Mouse (Mus musculus) layer of hippocampus, postnatal 25 days (tissue): ENCODE data around the gene Gm6482. TPM values are rescaled to one million over a fixed set of nuclear protein-coding genes. Genes with fewer than 3 reads are reported as not detected.
"Not testable (repeated sequence)": the region's sequence is repeated elsewhere in the genome, so short reads cannot be mapped to it uniquely, and the experiment has no call there.

Source experiments
- DNase-seq, 2 experiments: peaks; one replicate each; pipeline ENCODE4 v3.0.0; 2022; ENCODE audit warnings: mixed read lengths in 2 of 2, low spot score in 1 of 2; ENCODE audit errors: extremely low spot score in 1 of 2
- total RNA-seq, 2 experiments: library from RNA; stranded (reverse); gene quantifications; 2 replicates each; pipeline ENCODE4 v1.2.3; 2021

The Gm6482 gene
- total RNA-seq = not detected

- DNase-seq = not testable (repeated sequence)
Observed at GRCm38 (mm10) chr14:41408181-41408580, at the start of gene Gm6482. Gene Gm6482 (minus strand): TSS chr14:41408281.

- DNase-seq = not testable (repeated sequence)
Observed at GRCm38 (mm10) chr14:41453418-41453817, 45.3 kb upstream of the Gm6482 start, which contains the start of gene Gm7954. Gene Gm7954 (minus strand): TSS chr14:41453518.

- peak in 1 of 2 experiments; percentile 7 for DNase-seq
Observed at GRCm38 (mm10) chr14:41425393-41426075, 17.5 kb upstream of the Gm6482 start.

- DNase-seq = not testable (repeated sequence)
Observed at GRCm38 (mm10) chr14:41424694-41425093, 16.6 kb upstream of the Gm6482 start.

GRCm38 (mm10) chr14:41386279-41386678 is 21.8 kb downstream of the Gm6482 start, which contains the start of gene Gm7945:
Gene Gm7945 (minus strand): TSS chr14:41386379.
- not testable (repeated sequence) for DNase-seq

Other genes with a start within 250 kb of the Gm6482 start
- not detected for gene Sftpd, start 223.1 kb downstream of the Gm6482 start, total RNA-seq
- not detected for gene Gm2832, start 129.5 kb downstream of the Gm6482 start, total RNA-seq
- not detected for gene Gm5798, start 59.7 kb downstream of the Gm6482 start, total RNA-seq
- not detected for gene Gm7945, start 21.9 kb downstream of the Gm6482 start, total RNA-seq
- gene Gm7954, start 45.2 kb upstream of the Gm6482 start, total RNA-seq = not detected
- gene Gm3486, start 81.2 kb upstream of the Gm6482 start, total RNA-seq = under 1 TPM in 1 of 2 experiments, not detected in 1; 0.47 TPM
- gene Gm7970, start 147.3 kb upstream of the Gm6482 start, total RNA-seq = not detected
- gene 1700049E17Rik2, start 164.9 kb upstream of the Gm6482 start, total RNA-seq = under 1 TPM in 1 of 2 experiments, not detected in 1; 0.25 TPM
- not detected for gene Gm3072, start 216.3 kb upstream of the Gm6482 start, total RNA-seq
- gene Gm3676, start 238.2 kb upstream of the Gm6482 start, total RNA-seq = not detected